Mouse (Mus musculus): ENCODE results near the gene Atp2a2. TPM values are rescaled to one million over a fixed set of nuclear protein-coding genes. Genes with fewer than 3 reads are reported as not detected.
"Not testable (repeated sequence)": the region's sequence is repeated elsewhere in the genome, so short reads cannot be mapped to it uniquely, and the experiment has no call there.

Gene Atp2a2
- polyA plus RNA-seq, 1 experiment from 2014 or later: 52.6 TPM

DNA sequence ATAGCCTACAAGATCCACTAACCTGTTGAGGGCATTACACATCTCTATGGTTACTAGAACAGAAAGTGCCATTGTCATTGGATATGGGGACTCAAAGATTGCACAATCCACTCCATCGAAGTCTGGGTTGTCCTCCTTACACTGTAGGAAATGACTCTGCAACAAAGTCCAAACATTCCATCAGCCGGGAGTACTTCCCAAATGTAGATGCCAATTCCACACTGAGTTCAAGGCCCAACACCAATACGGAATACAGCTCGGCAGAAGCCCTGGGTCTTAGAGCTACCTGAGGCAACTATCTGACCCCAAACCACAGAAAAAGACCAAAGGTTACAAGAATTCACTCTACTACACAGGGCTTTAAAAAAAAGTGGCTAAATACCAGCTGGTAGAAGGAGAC, 44.0 kb downstream of the Atp2a2 start:
- WGBS: 88% methylated on average over 4 of the region's 4 CpGs
- no peak for ATAC-seq (ENCODE audit: low read depth)
- Histone ChIP-seq H3K27ac (replicated peaks; ENCODE audit: low read depth, low read length) (no peak overlapping the region), H3K9ac (ENCODE audit: low read depth, low read length) (no peak overlapping the region), H3K27me3 (replicated peaks; ENCODE audit: control insufficient read depth, insufficient read depth, low read length) (no peaks in the 10 kb centered on the region), H3K4me3 (ENCODE audit: low read depth, low read length) (no peak overlapping the region), H3K4me2 (ENCODE audit: low read depth, low read length) (no peak overlapping the region), H3K4me1 (ENCODE audit: control insufficient read depth, insufficient read depth, low read length) (no peaks in the 10 kb centered on the region), H3K36me3 (ENCODE audit: control insufficient read depth, insufficient read depth, low read length) (peaks cover 100% of the 10 kb centered on the region), H3K9me3 (ENCODE audit: control insufficient read depth, low read length) (no peaks in the 10 kb centered on the region)
- no peak for DNase-seq (ENCODE audit: low spot score)

DNA sequence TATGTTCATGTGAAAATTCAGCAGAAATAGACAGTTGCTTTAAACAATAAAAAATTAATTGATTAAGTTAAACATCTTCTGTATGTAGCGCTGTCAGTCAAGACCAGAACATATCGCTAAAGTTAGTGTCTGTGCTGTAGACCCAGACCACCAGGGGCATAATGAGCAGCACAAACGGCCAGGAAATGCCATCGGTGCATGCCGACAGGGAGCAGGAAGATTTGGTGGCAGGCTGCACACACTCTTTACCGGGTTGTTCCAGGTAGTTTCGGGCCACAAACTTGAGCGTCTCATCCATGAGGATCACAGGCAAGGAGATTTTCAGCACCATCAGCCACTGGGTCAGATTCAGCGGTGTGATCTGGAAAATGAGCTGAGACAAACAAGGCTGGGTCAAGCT, 45.0 kb downstream of the Atp2a2 start:
- H3K4me1 ChIP-seq (ENCODE audit: control insufficient read depth, insufficient read depth, low read length); H3K9me3 ChIP-seq (ENCODE audit: control insufficient read depth, low read length); ATAC-seq (ENCODE audit: low read depth); H3K27me3 ChIP-seq (replicated peaks; ENCODE audit: control insufficient read depth, insufficient read depth, low read length); DNase-seq (ENCODE audit: low spot score); H3K9ac ChIP-seq (ENCODE audit: low read depth, low read length); H3K4me3 ChIP-seq (ENCODE audit: low read depth, low read length); H3K27ac ChIP-seq (replicated peaks; ENCODE audit: low read depth, low read length); H3K4me2 ChIP-seq (ENCODE audit: low read depth, low read length): not testable (repeated sequence)
- WGBS: 79% methylated on average over 9 of the region's 9 CpGs
- H3K36me3 ChIP-seq (ENCODE audit: control insufficient read depth, insufficient read depth, low read length): peaks cover 100% of the 10 kb centered on the region

DNA sequence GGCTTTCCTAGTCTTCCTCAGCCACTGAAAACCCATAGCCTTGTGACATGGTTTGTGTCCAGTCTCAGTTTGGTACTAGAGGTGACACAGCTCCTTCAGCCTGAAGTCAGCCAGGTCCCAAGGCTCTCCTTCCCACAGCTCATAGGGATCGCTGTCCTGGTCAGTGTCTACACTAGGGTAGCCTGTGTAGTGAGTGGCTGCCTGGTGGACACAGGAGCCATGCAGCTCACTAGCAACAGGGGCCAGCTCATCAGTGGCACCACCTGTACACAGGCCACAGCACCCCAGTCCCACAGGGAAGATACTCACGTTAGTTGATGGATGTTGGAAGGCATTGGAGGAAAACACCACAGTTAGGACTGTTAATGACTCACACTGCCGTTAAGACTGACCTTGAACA, 46.4 kb downstream of the Atp2a2 start:
- no peak overlapping the region for H3K4me3 ChIP-seq (ENCODE audit: low read depth, low read length)
- no peaks in the 10 kb centered on the region for H3K9me3 ChIP-seq (ENCODE audit: control insufficient read depth, low read length)
- no peak for ATAC-seq (ENCODE audit: low read depth)
- no peak overlapping the region for H3K9ac ChIP-seq (ENCODE audit: low read depth, low read length)
- no peak overlapping the region for H3K27ac ChIP-seq (replicated peaks; ENCODE audit: low read depth, low read length)
- no peaks in the 10 kb centered on the region for H3K4me1 ChIP-seq (ENCODE audit: control insufficient read depth, insufficient read depth, low read length)
- no peak overlapping the region for H3K4me2 ChIP-seq (ENCODE audit: low read depth, low read length)
- 90% methylated on average over 3 of the region's 3 CpGs for WGBS
- H3K27me3 ChIP-seq (replicated peaks; ENCODE audit: control insufficient read depth, insufficient read depth, low read length): no peaks in the 10 kb centered on the region
- peaks cover 87% of the 10 kb centered on the region for H3K36me3 ChIP-seq (ENCODE audit: control insufficient read depth, insufficient read depth, low read length)
- no peak for DNase-seq (ENCODE audit: low spot score)

DNA sequence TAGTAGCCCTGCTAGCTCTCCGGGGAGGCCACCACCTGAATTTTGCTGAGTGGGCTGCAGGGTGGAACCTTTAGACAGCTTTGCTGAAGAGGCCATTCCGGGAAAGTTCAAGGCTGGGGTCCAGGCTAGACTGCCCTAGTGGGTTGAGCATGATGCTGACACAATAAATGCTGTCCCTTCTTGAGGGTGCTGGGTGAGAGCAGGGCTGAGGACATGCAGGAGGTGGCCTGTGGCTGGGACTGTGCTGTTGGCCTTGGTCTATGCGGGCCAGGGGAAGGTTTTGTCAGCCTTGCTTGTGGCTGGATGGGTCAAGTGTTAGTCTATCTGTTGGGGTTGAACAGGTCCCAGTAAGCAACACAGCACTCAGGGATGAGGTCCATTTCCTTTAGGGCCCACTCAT, 47.1 kb downstream of the Atp2a2 start:
- H3K9me3 ChIP-seq (ENCODE audit: control insufficient read depth, low read length): no peaks in the 10 kb centered on the region
- H3K4me1 ChIP-seq (ENCODE audit: control insufficient read depth, insufficient read depth, low read length): no peaks in the 10 kb centered on the region
- peaks cover 84% of the 10 kb centered on the region for H3K36me3 ChIP-seq (ENCODE audit: control insufficient read depth, insufficient read depth, low read length)
- no peak for ATAC-seq (ENCODE audit: low read depth)
- H3K4me2 ChIP-seq (ENCODE audit: low read depth, low read length): no peak overlapping the region
- H3K4me3 ChIP-seq (ENCODE audit: low read depth, low read length): no peak overlapping the region
- no peak for DNase-seq (ENCODE audit: low spot score)
- no peak overlapping the region for H3K27ac ChIP-seq (replicated peaks; ENCODE audit: low read depth, low read length)
- H3K27me3 ChIP-seq (replicated peaks; ENCODE audit: control insufficient read depth, insufficient read depth, low read length): no peaks in the 10 kb centered on the region
- WGBS: 89% methylated on average over 3 of the region's 3 CpGs
- no peak overlapping the region for H3K9ac ChIP-seq (ENCODE audit: low read depth, low read length)

DNA sequence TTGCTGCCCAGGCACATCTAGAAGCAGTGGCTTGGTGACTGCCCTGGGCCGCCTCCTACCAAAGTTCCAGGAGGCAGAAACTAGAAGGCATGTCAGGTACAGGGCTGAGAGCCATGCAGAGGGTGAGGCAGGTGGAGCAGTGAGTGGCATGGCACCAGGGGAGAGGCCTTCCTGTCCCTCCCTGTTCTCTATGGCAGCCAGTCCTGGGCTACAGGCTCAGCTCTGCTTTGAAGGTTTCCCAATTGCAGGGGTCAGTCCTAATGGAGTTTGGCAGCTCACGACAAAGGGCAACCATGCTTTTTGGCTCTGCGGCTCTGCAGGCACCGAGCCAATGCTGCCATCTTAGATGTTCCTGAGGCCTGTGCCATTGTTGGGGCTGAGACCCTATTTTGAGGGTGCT, 47.6 kb downstream of the Atp2a2 start:
- Histone ChIP-seq H3K4me3 (ENCODE audit: low read depth, low read length) (no peak overlapping the region), H3K27ac (replicated peaks; ENCODE audit: low read depth, low read length) (no peak overlapping the region), H3K4me1 (ENCODE audit: control insufficient read depth, insufficient read depth, low read length) (no peaks in the 10 kb centered on the region), H3K36me3 (ENCODE audit: control insufficient read depth, insufficient read depth, low read length) (peaks cover 82% of the 10 kb centered on the region), H3K9me3 (ENCODE audit: control insufficient read depth, low read length) (no peaks in the 10 kb centered on the region), H3K4me2 (ENCODE audit: low read depth, low read length) (no peak overlapping the region), H3K27me3 (replicated peaks; ENCODE audit: control insufficient read depth, insufficient read depth, low read length) (no peaks in the 10 kb centered on the region), H3K9ac (ENCODE audit: low read depth, low read length) (no peak overlapping the region)
- 83% methylated on average over 4 of the region's 4 CpGs for WGBS
- no peak for DNase-seq (ENCODE audit: low spot score)
- ATAC-seq (ENCODE audit: low read depth): no peak

DNA sequence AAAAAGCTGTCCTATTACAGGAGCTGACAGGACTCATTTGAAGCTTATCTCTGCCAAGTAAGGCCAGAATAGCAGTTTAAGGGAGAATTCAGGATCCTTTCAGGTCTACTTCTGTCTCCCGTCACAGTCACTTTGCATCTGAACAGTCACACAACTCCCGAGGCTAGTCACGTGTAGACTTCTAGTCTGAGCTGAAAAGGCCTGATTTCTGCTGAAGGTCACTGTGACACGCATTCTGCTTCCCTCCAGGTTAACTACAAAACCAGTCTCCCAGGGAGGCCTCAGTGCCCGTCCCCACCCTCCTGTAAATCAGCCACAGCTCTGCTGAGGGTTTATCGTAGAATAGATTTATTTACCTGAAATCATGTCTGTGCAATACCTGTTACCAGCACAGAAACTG, 48.8 kb downstream of the Atp2a2 start:
- Histone ChIP-seq H3K36me3 (ENCODE audit: control insufficient read depth, insufficient read depth, low read length) (peaks cover 69% of the 10 kb centered on the region), H3K4me3 (ENCODE audit: low read depth, low read length) (no peak overlapping the region), H3K9ac (ENCODE audit: low read depth, low read length) (no peak overlapping the region), H3K27ac (replicated peaks; ENCODE audit: low read depth, low read length) (no peak overlapping the region), H3K27me3 (replicated peaks; ENCODE audit: control insufficient read depth, insufficient read depth, low read length) (no peaks in the 10 kb centered on the region), H3K4me1 (ENCODE audit: control insufficient read depth, insufficient read depth, low read length) (no peaks in the 10 kb centered on the region), H3K4me2 (ENCODE audit: low read depth, low read length) (no peak overlapping the region), H3K9me3 (ENCODE audit: control insufficient read depth, low read length) (no peaks in the 10 kb centered on the region)
- DNase-seq (ENCODE audit: low spot score) (no peak), ATAC-seq (ENCODE audit: low read depth) (no peak)
- WGBS: 78% methylated on average over 6 of the region's 6 CpGs

DNA sequence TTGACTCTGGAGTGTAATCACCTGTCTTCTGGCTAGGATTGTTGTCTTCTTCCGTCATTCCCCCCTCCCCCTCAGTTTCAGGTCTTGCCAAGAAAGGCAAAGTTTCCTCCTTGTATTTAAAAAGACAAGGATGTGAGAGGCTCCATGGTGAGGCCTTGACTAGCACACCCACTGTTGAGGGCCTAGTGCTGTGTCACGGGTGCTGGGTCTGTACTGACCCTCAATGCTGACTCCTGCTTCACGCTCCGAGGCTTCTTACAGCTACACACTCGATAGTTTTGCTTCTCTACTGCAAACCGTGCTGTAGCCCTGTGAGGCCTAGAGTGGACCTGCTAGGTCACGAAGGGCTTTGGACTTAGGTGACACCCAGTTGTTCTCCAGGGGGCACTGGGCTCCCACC, 49.8 kb downstream of the Atp2a2 start:
- ATAC-seq (ENCODE audit: low read depth): no peak
- Histone ChIP-seq H3K27ac (replicated peaks; ENCODE audit: low read depth, low read length) (no peak overlapping the region), H3K36me3 (ENCODE audit: control insufficient read depth, insufficient read depth, low read length) (peaks cover 61% of the 10 kb centered on the region), H3K27me3 (replicated peaks; ENCODE audit: control insufficient read depth, insufficient read depth, low read length) (no peaks in the 10 kb centered on the region), H3K4me3 (ENCODE audit: low read depth, low read length) (no peak overlapping the region), H3K4me1 (ENCODE audit: control insufficient read depth, insufficient read depth, low read length) (no peaks in the 10 kb centered on the region), H3K9me3 (ENCODE audit: control insufficient read depth, low read length) (no peaks in the 10 kb centered on the region), H3K4me2 (ENCODE audit: low read depth, low read length) (no peak overlapping the region), H3K9ac (ENCODE audit: low read depth, low read length) (no peak overlapping the region)
- WGBS: 81% methylated on average over 7 of the region's 7 CpGs
- no peak for DNase-seq (ENCODE audit: low spot score)

DNA sequence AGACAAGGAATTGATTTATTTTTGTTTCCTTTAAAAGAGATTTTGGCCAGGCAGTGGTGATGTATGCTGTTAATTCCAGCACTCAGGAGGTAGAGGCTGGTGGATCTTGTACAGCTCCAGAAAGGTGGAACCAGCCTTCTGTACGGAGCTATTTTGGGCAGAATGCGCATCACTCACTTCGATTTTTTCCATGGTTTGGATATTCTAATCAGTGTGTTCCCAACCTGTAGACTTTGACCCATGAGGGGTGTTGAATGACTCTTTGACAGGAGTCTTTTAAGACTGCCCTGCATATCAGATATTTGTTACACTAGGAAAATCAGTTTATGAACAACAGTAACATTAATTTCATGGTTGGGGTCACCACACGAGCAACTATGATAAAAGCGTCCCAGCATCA, 50.7 kb downstream of the Atp2a2 start:
- H3K4me1 ChIP-seq (ENCODE audit: control insufficient read depth, insufficient read depth, low read length): no peaks in the 10 kb centered on the region
- WGBS: 86% methylated on average over 5 of the region's 5 CpGs
- DNase-seq (ENCODE audit: low spot score): no peak
- no peak for ATAC-seq (ENCODE audit: low read depth)
- H3K4me3 ChIP-seq (ENCODE audit: low read depth, low read length): no peak overlapping the region
- no peak overlapping the region for H3K27ac ChIP-seq (replicated peaks; ENCODE audit: low read depth, low read length)
- H3K9ac ChIP-seq (ENCODE audit: low read depth, low read length): no peak overlapping the region
- peaks cover 61% of the 10 kb centered on the region for H3K36me3 ChIP-seq (ENCODE audit: control insufficient read depth, insufficient read depth, low read length)
- H3K27me3 ChIP-seq (replicated peaks; ENCODE audit: control insufficient read depth, insufficient read depth, low read length): no peaks in the 10 kb centered on the region
- H3K9me3 ChIP-seq (ENCODE audit: control insufficient read depth, low read length): no peaks in the 10 kb centered on the region
- no peak overlapping the region for H3K4me2 ChIP-seq (ENCODE audit: low read depth, low read length)

DNA sequence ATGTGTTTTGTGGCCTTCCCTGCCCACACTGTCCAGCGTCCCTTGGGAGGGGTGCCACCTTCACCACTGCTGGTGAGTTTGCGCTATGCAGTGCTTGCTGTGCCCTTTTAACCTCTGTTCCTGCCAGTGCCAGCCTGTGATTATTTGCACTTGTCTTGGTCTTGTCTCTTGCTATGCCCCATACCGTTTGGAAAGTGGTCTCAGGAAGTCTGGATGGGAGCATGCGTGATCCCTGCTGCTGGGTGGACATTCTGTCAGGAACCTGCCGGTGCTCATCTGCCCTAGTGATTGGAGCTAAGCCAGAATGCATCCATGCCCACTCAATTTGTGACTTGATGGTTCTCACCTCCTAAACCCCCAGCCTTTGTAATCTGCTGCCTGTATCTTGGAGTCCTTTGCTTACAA, 51.1 kb downstream of the Atp2a2 start:
- Histone ChIP-seq H3K36me3 (ENCODE audit: control insufficient read depth, insufficient read depth, low read length) (peaks cover 61% of the 10 kb centered on the region), H3K9me3 (ENCODE audit: control insufficient read depth, low read length) (no peaks in the 10 kb centered on the region), H3K9ac (ENCODE audit: low read depth, low read length) (no peak overlapping the region), H3K27ac (replicated peaks; ENCODE audit: low read depth, low read length) (no peak overlapping the region), H3K27me3 (replicated peaks; ENCODE audit: control insufficient read depth, insufficient read depth, low read length) (no peaks in the 10 kb centered on the region), H3K4me1 (ENCODE audit: control insufficient read depth, insufficient read depth, low read length) (no peaks in the 10 kb centered on the region), H3K4me3 (ENCODE audit: low read depth, low read length) (no peak overlapping the region), H3K4me2 (ENCODE audit: low read depth, low read length) (no peak overlapping the region)
- 74% methylated on average over 5 of the region's 5 CpGs for WGBS
- ATAC-seq (ENCODE audit: low read depth) (no peak), DNase-seq (ENCODE audit: low spot score) (no peak)

Data from embryonic facial prominence, embryonic 14.5 days (tissue).